Mouse (Mus musculus) mature B cell (primary cell): Measurements from ENCODE around the gene Ffar2.
"Not testable (repeated sequence)": the region's sequence is repeated elsewhere in the genome, so short reads cannot be mapped to it uniquely, and the experiment has no call there.

Experiments used
- in situ Hi-C: fragments of 300-500 bp; cut with MboI; formaldehyde crosslinking; loops from 2 replicates; pipeline ENCODE4 v1.14.3; 2019

Ffar2 gene

DNA sequence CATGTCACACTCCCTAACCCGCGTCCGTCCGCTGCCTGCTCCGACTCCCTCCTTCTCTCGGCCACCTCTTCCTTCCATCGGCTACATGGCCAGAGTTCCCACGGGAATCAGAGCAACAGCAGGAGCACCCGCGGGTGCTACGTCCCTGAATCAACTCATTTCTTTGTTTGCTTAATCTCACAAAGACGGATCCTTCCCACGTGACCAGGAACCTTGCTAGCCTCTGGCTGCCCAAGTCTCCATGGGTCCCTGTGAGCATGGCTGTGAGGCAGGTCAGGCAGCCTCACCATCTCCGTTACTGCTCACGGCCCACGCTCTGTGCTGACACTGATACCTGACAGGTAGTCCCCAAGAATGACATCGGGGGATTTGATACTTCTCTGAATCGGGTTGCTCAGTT is at the start of gene Ffar2:
Gene Ffar2 (minus strand): TSS at position 101 of the 400 bp plus-strand sequence.
- in situ Hi-C loops = no loop called here

DNA sequence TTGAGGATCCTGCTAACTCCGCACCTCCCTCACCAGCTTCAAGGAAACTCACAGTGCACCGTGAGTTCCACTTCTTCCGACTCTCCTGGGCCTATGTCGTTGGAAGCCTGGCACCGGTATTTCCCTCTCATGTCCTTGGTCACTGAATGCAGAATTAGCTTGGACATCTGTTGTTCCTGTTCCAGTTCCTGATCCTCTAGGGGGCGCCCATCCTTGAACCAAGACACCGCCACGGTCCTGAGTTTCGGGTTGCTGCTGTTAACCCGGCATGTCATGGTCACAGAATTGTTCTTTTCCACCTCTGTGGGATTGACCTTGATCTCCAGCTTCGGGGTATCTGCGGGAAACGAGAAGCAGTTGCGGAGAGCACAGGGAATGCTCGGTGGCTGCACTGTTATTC is 49.5 kb upstream of the Ffar2 start:
- in situ Hi-C loops = no loop called here

GRCm38 (mm10) chr7:30863386-30863785 is 39.8 kb upstream of the Ffar2 start:
- in situ Hi-C loops = no loop called here

DNA sequence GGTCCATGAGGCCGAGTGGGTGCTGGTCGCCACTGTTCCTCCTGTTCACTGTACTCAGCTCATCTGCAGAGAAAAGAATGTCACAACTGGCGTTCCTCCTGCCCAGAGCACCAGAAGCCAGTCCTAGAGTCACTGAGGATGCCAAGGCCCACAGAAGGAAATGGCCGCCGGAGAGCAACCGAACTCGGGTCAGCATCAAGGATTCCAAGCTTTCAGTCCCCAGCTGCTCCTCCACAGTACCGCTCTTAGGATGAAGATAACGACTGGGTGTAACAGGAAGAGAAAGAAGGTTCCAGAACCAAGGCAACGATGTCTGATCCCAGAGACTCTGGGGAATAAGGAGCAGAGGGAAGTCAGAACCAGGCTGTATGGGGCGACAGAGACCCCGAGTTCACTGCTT is 37.9 kb upstream of the Ffar2 start, which contains the start of gene Ffar1:
Gene Ffar1 (minus strand): TSS at position 101 of the 400 bp plus-strand sequence.
- in situ Hi-C loops = no loop called here

DNA sequence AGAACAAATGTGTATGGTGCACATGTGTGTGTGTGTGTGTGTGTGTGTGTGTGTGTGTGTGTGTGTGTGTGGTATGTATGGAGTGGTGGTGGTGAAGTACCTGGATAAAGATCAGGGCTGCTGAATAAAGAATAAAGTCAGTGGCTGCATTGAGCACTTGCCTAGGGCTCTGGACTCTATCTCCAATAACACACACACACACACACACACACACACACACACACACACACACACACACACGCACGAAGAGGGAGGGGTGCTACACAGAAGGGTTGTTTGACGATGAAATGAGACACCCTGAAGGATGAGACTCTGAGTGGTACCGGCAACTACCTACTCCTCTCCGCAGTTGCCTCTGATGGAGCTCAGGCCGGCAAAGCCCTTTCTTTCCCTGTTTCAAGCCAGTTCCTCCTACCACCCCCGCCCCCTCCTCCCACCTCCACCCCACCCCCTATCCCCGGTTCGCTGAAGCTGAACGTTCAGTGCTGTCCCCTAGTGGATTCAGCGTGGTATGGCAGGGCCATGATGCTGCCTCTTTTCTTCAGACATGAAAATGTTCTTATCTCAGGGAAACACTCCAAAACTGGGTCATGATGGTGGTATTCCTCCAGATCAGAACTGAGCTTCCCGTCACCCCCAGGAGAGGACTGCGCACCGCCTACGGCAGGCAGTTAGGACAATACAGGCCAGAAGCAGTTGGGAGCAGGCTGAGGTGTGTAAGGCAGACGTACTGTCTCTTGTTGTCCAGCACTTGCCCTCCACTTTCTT is 36.2 kb upstream of the Ffar2 start:
- in situ Hi-C loops = no loop called here

DNA sequence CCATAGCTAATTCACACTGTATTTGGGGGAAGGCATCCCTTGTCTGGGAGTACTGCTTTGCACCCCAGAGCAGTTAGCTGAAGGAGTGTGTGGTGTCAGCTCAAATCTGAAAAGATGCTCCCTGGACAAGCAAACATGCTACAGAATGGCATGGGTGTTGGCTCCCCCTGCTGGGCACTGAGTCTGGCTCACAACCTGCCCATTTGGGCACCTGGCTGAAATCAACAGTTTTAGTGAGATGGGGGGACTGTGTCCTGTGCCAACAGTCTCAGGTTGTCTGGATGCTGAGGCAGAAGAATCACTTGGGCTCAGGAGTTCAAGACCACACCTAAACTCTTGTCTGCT is 35.7 kb upstream of the Ffar2 start:
- in situ Hi-C loops = no loop called here

- in situ Hi-C loops = no loop called here
These were observed 34.2 kb upstream of the Ffar2 start for GRCm38 (mm10) chr7:30857746-30858145.

DNA sequence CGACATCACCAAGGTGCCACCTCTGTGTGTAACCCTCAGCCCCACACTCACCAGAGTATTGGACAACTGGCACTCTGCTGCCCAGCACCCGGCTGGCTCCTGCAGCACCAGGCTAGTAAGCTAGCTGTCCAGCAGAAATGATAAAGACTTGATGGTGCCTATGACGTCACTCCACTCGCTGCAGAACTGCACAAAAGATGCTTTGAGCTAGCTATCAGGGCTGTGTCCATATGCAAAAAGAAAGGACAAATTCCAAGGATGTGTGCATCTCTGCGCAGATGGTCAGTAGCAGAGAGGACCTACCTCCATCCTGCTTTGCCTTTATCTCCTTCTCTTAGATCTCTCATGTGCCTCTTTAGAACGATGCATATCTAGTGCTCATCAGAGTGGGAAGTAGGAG is 32.5 kb upstream of the Ffar2 start, which contains the start of gene Ffar3:
Gene Ffar3 (minus strand): TSS at position 101 of the 400 bp plus-strand sequence.
- in situ Hi-C loops = no loop called here

DNA sequence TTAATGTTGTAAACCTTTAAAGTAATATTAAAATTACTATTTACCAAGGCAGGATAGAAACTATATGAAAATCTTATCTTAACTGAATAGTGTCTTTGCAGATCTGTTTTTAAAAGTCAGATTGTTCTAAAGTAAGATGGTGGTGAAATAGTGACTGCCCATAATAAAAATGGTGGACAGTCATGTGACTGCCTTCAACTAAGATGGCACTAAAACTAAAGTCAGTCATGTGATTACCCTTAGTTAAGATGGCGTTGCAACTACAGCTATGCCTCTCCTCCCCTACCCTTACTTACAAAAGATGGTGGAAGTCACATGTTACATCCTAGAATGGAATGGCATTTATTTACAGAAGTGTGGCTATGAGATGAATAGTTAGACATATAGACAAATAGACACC is 27.8 kb upstream of the Ffar2 start:
- in situ Hi-C loops = no loop called here

DNA sequence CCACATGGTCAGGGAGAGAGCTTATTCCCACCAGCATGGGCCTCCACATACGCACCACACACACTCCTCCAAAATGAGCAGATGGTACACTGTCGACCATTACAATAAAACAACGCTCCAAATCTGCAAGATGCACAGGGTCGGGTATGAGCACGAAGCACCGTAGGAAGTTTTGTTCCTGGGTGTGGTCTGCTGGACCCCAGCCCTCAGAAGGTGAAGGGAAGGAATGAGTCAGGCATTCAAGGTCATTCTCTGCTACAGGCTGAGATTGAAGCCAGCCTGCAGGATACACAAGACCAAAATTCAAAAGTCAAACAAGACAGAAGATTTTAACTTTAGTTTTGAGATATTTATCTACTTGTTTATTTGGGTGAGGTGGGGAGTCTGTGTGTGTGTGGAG is 24.4 kb upstream of the Ffar2 start:
- in situ Hi-C loops = no loop called here

GRCm38 (mm10) chr7:30847386-30847785 is 23.8 kb upstream of the Ffar2 start:
- in situ Hi-C loops = no loop called here

DNA sequence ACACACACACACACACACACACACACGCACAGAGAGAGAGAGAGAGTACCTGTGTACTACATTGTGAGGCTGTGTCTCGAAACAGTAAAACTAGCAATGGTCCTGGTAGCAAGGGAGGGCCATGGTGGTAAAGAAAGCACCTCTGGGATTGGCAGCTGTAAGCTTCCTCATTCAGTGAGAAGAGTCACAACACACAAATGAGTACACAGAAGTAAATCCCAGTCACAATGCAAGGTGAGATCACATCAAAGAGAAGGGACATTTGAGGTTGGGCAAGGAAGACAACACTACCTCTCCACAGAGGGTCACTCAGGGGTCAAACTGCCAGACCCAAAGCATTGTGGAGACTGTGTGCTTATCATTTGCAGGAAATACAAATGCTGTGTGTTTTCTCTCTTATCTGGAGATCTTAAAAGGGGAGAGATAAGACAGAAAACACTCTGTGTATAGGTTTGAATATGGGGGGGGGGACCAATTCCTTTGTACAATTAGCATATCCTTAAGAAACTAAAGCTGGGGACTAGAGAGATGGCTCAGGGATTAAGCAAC is 23.0 kb upstream of the Ffar2 start:
- in situ Hi-C loops = no loop called here

DNA sequence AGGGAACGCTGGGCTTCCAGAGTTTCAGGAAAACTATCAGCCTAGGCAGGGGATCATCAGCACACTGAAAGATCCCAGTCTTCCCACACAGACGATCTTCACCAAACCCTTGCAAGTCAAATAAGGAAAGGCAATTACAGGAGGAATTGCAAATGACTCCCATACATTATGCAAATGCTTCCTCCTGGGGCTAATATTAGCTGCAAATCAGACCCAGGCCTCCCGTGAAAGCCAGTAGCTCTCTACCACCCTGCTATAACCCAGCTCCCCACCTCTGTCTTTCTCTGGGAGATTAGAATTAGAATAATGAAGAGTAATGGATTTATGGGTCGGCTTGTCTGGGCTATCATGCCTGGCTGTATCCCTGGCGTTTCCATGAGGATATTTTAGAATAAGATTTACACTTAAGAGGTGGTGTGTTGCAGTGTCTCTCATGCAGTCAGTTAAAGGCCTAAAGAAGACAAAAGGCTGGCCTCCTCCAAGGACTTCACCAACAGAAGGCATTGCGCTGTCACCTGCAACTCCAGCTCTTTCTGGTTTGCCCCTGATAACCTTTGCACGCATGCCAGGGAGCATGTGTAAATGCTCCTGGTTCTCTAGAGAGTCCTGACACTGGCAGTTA is 21.2 kb upstream of the Ffar2 start:
- in situ Hi-C loops = no loop called here

GRCm38 (mm10) chr7:30842092-30842491 is 18.5 kb upstream of the Ffar2 start:
- in situ Hi-C loops = no loop called here

GRCm38 (mm10) chr7:30841379-30841778 is 17.8 kb upstream of the Ffar2 start:
- in situ Hi-C loops = no loop called here

GRCm38 (mm10) chr7:30840306-30840705 is 16.7 kb upstream of the Ffar2 start:
- in situ Hi-C loops = no loop called here

GRCm38 (mm10) chr7:30837277-30837676 is 13.7 kb upstream of the Ffar2 start:
- in situ Hi-C loops = no loop called here

DNA sequence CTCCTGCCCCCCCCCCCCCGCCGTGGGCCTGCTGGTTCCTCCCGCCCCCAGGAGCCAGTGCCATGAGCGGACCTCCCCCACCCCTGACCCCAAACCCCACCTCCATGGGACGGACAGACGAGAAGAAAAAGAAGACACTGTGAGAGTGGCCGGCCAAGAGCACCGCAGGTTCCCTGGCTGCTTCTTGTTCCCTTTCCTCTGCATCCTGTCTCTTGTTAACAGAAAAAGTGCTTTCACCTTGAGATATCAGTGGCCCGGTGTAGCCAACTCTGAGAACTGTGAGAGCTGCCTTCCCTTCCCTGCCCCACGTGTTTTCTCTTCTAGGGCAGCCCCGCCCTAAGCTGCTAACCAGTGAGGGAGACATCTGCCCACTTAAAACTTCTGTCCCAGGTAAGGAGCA is 9.1 kb upstream of the Ffar2 start:
- in situ Hi-C loops = not testable (repeated sequence)

- in situ Hi-C loops = no loop called here
These were observed 8.7 kb upstream of the Ffar2 start for GRCm38 (mm10) chr7:30832261-30832660.

GRCm38 (mm10) chr7:30829428-30829827 is 5.9 kb upstream of the Ffar2 start:
- in situ Hi-C loops = no loop called here

GRCm38 (mm10) chr7:30828871-30829270 is 5.3 kb upstream of the Ffar2 start:
- in situ Hi-C loops = not testable (repeated sequence)

DNA sequence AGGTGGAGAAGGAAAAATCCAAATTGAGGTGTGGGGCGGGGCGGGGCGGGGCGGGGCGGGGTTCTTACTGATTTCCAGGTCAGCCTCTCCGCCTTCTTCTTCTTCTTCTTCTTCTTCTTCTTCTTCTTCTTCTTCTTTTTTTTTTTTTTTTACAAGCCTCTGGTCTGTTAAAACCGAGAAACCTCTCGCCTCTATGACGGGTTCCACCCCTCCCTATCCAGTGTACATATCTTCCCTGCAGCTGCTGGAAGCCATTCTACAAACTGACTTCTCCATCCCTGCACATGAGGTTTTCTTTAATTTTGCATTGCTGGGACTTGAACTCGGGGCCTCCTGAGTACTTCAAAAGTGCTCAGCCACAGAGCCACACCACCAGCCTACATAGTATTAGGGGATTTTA is 3.1 kb upstream of the Ffar2 start:
- in situ Hi-C loops = no loop called here

GRCm38 (mm10) chr7:30824306-30824705 is 731 bp upstream of the Ffar2 start:
- in situ Hi-C loops = no loop called here
